Mouse (Mus musculus) stomach, postnatal 0 days (tissue): ENCODE data around the gene Tmed10.

Experiments
- CTCF ChIP-seq: IDR thresholded peaks from 2 replicates; pipeline ENCODE4 v1.5.1; 2016; ENCODE audit warnings: antibody characterized with exemption, low read depth, mild to moderate bottlenecking, moderate library complexity
- EP300 ChIP-seq: optimal IDR thresholded peaks from 2 replicates; pipeline ENCODE3; 2016; ENCODE audit warnings: antibody characterized with exemption

GRCm38 (mm10) chr12:85337567-85338311 is 36.9 kb downstream of the Tmed10 start:
- no peak for TF ChIP-seq CTCF
- no peak for TF ChIP-seq EP300
